Mouse (Mus musculus): ENCODE measurements around the gene Atxn2l. TPM values are rescaled to one million over a fixed set of nuclear protein-coding genes. Genes with fewer than 3 reads are reported as not detected.
"Not testable (repeated sequence)": the region's sequence is repeated elsewhere in the genome, so short reads cannot be mapped to it uniquely, and the experiment has no call there.

Gene Atxn2l
- polyA plus RNA-seq, 1 experiment from 2014 or later: 62.9 TPM

- Histone ChIP-seq H3K9ac (peak overlapping the region; percentile 68), H3K4me3 (peak overlapping the region; percentile 77), H3K4me2 (replicated peaks) (peak overlapping the region; percentile 86), H3K36me3 (peaks cover 34% of the 10 kb centered on the region)
- WGBS: 18% methylated on average over 25 of the region's 25 CpGs
- H3K4me1 ChIP-seq; H3K9me3 ChIP-seq; ATAC-seq (ENCODE audit: insufficient number of reproducible peaks, insufficient read depth, low FRiP score, low TSS enrichment); H3K27me3 ChIP-seq; H3K27ac ChIP-seq: not testable (repeated sequence)
Measured at GRCm38 (mm10) chr7:126487617-126488385, 15.4 kb downstream of the Atxn2l start.

- Histone ChIP-seq H3K27ac (peak within 1 kb of the TSS; percentile 65), H3K36me3 (peaks cover 27% of the 10 kb centered on the region), H3K4me1 (peaks cover 10% of the 10 kb centered on the region; the same call in 1 of the 2 replicates), H3K9me3 (no peaks in the 10 kb centered on the region), H3K27me3 (no peaks in the 10 kb centered on the region), H3K4me3 (peak within 1 kb of the TSS; percentile 77), H3K9ac (peak within 1 kb of the TSS; percentile 68), H3K4me2 (replicated peaks) (peak within 1 kb of the TSS; percentile 86)
- ATAC-seq (ENCODE audit: insufficient number of reproducible peaks, insufficient read depth, low FRiP score, low TSS enrichment): peak; percentile 89
- under 1% methylated on average over 32 of the region's 32 CpGs for WGBS
Measured at GRCm38 (mm10) chr7:126487052-126487483, 16.2 kb downstream of the Atxn2l start, which contains the start of gene Tufm. Gene Tufm, plus strand, starts transcription at chr7:126487361.

GRCm38 (mm10) chr7:126482392-126482871 lies 20.8 kb downstream of the Atxn2l start:
- H3K4me2 ChIP-seq (replicated peaks): peak overlapping the region; percentile 58
- H3K36me3 ChIP-seq: no peaks in the 10 kb centered on the region
- under 1% methylated on average over 23 of the region's 23 CpGs for WGBS
- no peaks in the 10 kb centered on the region for H3K27me3 ChIP-seq
- peak; percentile 80 for ATAC-seq (ENCODE audit: insufficient number of reproducible peaks, insufficient read depth, low FRiP score, low TSS enrichment)
- H3K4me1 ChIP-seq: 0 out of 2 replicates have a peak, but pooled peaks cover 3% of the 10 kb centered on the region
- H3K4me3 ChIP-seq: peak overlapping the region; percentile 32
- peak overlapping the region; percentile 31 for H3K9ac ChIP-seq
- H3K9me3 ChIP-seq: 0 out of 2 replicates have a peak, but pooled peaks cover 3% of the 10 kb centered on the region
- peak overlapping the region; percentile 71 for H3K27ac ChIP-seq

GRCm38 (mm10) chr7:126481699-126482098 lies 21.5 kb downstream of the Atxn2l start:
- H3K4me3 ChIP-seq: no peak overlapping the region
- 28% methylated on average over 5 of the region's 5 CpGs for WGBS
- no peak for ATAC-seq (ENCODE audit: insufficient number of reproducible peaks, insufficient read depth, low FRiP score, low TSS enrichment)

GRCm38 (mm10) chr7:126474993-126475581 lies 28.1 kb downstream of the Atxn2l start, which contains the start of gene Sh2b1:
Gene Sh2b1, minus strand, starts transcription at chr7:126475424.
- Histone ChIP-seq H3K9me3 (no peaks in the 10 kb centered on the region), H3K27ac (peak within 1 kb of the TSS; percentile 92), H3K4me2 (replicated peaks) (peak within 1 kb of the TSS; percentile 96), H3K27me3 (no peaks in the 10 kb centered on the region), H3K9ac (peak within 1 kb of the TSS; percentile 98), H3K4me3 (peak within 1 kb of the TSS; percentile 90), H3K36me3 (peaks cover 29% of the 10 kb centered on the region), H3K4me1 (peaks cover 16% of the 10 kb centered on the region)
- under 1% methylated on average over 53 of the region's 53 CpGs for WGBS
- peak; percentile 89 for ATAC-seq (ENCODE audit: insufficient number of reproducible peaks, insufficient read depth, low FRiP score, low TSS enrichment)

More at GRCm38 (mm10) chr7:126481699-126482098, 21.5 kb downstream of the Atxn2l start:
- Histone ChIP-seq H3K9ac (no peak overlapping the region), H3K4me2 (replicated peaks) (no peak overlapping the region), H3K36me3 (no peaks in the 10 kb centered on the region), H3K27ac (no peak overlapping the region), H3K9me3 (0 out of 2 replicates have a peak, but pooled peaks cover 3% of the 10 kb centered on the region), H3K4me1 (0 out of 2 replicates have a peak, but pooled peaks cover 3% of the 10 kb centered on the region), H3K27me3 (no peaks in the 10 kb centered on the region)

GRCm38 (mm10) chr7:126474486-126474955 lies 28.7 kb downstream of the Atxn2l start:
- peak overlapping the region; percentile 98 for H3K9ac ChIP-seq
- H3K36me3 ChIP-seq: peaks cover 34% of the 10 kb centered on the region

GRCm38 (mm10) chr7:126473470-126474086 lies 29.7 kb downstream of the Atxn2l start:
- peak overlapping the region; percentile 90 for H3K4me3 ChIP-seq
- no peak for ATAC-seq (ENCODE audit: insufficient number of reproducible peaks, insufficient read depth, low FRiP score, low TSS enrichment)
- H3K4me2 ChIP-seq (replicated peaks): peak overlapping the region; percentile 96
- peak overlapping the region; percentile 36; the same call in 1 of the 2 replicates for H3K9ac ChIP-seq
- H3K27ac ChIP-seq: no peak overlapping the region
- WGBS: 81% methylated on average over 9 of the region's 9 CpGs
- H3K36me3 ChIP-seq: peaks cover 44% of the 10 kb centered on the region
- H3K27me3 ChIP-seq: no peaks in the 10 kb centered on the region
- H3K4me1 ChIP-seq: peaks cover 16% of the 10 kb centered on the region
- H3K9me3 ChIP-seq: no peaks in the 10 kb centered on the region

More at GRCm38 (mm10) chr7:126474486-126474955, 28.7 kb downstream of the Atxn2l start:
- peak; percentile 42 for ATAC-seq (ENCODE audit: insufficient number of reproducible peaks, insufficient read depth, low FRiP score, low TSS enrichment)
- Histone ChIP-seq H3K4me1 (peaks cover 16% of the 10 kb centered on the region), H3K4me2 (replicated peaks) (peak overlapping the region; percentile 96), H3K4me3 (peak overlapping the region; percentile 90), H3K9me3 (no peaks in the 10 kb centered on the region), H3K27ac (peak overlapping the region; percentile 92), H3K27me3 (no peaks in the 10 kb centered on the region)
- 1% methylated on average over 27 of the region's 27 CpGs for WGBS

GRCm38 (mm10) chr7:126472713-126473112 lies 30.5 kb downstream of the Atxn2l start:
- Histone ChIP-seq H3K27ac (no peak overlapping the region), H3K9ac (0 out of 2 replicates have a peak overlapping the region, but pooled peaks have one; percentile 10), H3K27me3 (no peaks in the 10 kb centered on the region), H3K4me2 (replicated peaks) (no peak overlapping the region), H3K4me3 (no peak overlapping the region), H3K9me3 (no peaks in the 10 kb centered on the region), H3K4me1 (peaks cover 16% of the 10 kb centered on the region), H3K36me3 (peaks cover 52% of the 10 kb centered on the region)
- no peak for ATAC-seq (ENCODE audit: insufficient number of reproducible peaks, insufficient read depth, low FRiP score, low TSS enrichment)
- WGBS: 93% methylated on average over 16 of the region's 16 CpGs

GRCm38 (mm10) chr7:126472306-126472705 lies 30.9 kb downstream of the Atxn2l start:
- Histone ChIP-seq H3K4me1 (peaks cover 16% of the 10 kb centered on the region), H3K9me3 (no peaks in the 10 kb centered on the region), H3K4me2 (replicated peaks) (no peak overlapping the region), H3K4me3 (no peak overlapping the region), H3K36me3 (peaks cover 56% of the 10 kb centered on the region), H3K9ac (0 out of 2 replicates have a peak overlapping the region, but pooled peaks have one; percentile 10), H3K27ac (no peak overlapping the region), H3K27me3 (no peaks in the 10 kb centered on the region)
- ATAC-seq (ENCODE audit: insufficient number of reproducible peaks, insufficient read depth, low FRiP score, low TSS enrichment): no peak
- 88% methylated on average over 13 of the region's 13 CpGs for WGBS

GRCm38 (mm10) chr7:126471853-126472252 lies 31.4 kb downstream of the Atxn2l start:
- H3K4me1 ChIP-seq: peaks cover 16% of the 10 kb centered on the region
- H3K4me2 ChIP-seq (replicated peaks): no peak overlapping the region
- H3K9ac ChIP-seq: no peak overlapping the region
- no peak for ATAC-seq (ENCODE audit: insufficient number of reproducible peaks, insufficient read depth, low FRiP score, low TSS enrichment)
- WGBS: 80% methylated on average over 4 of the region's 4 CpGs
- no peak overlapping the region for H3K27ac ChIP-seq
- H3K27me3 ChIP-seq: no peaks in the 10 kb centered on the region
- no peaks in the 10 kb centered on the region for H3K9me3 ChIP-seq
- H3K4me3 ChIP-seq: no peak overlapping the region
- peaks cover 61% of the 10 kb centered on the region for H3K36me3 ChIP-seq

- WGBS: 93% methylated on average over 5 of the region's 5 CpGs
- H3K27ac ChIP-seq: no peak overlapping the region
Measured at GRCm38 (mm10) chr7:126471361-126471760, 31.9 kb downstream of the Atxn2l start.

More at GRCm38 (mm10) chr7:126471361-126471760, 31.9 kb downstream of the Atxn2l start:
- Histone ChIP-seq H3K9ac (no peak overlapping the region), H3K36me3 (peaks cover 65% of the 10 kb centered on the region), H3K27me3 (no peaks in the 10 kb centered on the region), H3K4me2 (replicated peaks) (no peak overlapping the region), H3K9me3 (no peaks in the 10 kb centered on the region), H3K4me3 (no peak overlapping the region), H3K4me1 (peaks cover 16% of the 10 kb centered on the region)
- no peak for ATAC-seq (ENCODE audit: insufficient number of reproducible peaks, insufficient read depth, low FRiP score, low TSS enrichment)

Measured in embryonic facial prominence, embryonic 12.5 days (tissue).